ENCODE assay signal across 12 mouse cellular contexts in genomic region chr2:4864817-4865296, GRCm38 (mm10). TPM values are rescaled to one million over a fixed set of nuclear protein-coding genes. Genes with fewer than 3 reads are reported as not detected.
DNase-seq lines count a peak whose midpoint lies in the region; ATAC-seq lines count a peak whose summit lies in the region.
"Had no signal": no experiment of that assay in that cellular context is flagged by ENCODE, and none has a peak within 500 bp of the region (broad histone marks: within the 10 kb centered on the region; RNA-seq: fewer than 3 reads in every experiment).

No protein-coding gene starts in this region.

- no peak overlapping the region for H3K27ac ChIP-seq in kidney, embryonic 14.5 days (ENCODE audit: low read depth, low read length)
- no peak overlapping the region for H3K27ac ChIP-seq in embryonic facial prominence, embryonic 14.5 days (replicated peaks; ENCODE audit: low read depth, low read length)
- H3K27ac ChIP-seq in forebrain, embryonic 16.5 days (ENCODE audit: low read length) = no peak overlapping the region
- H3K27ac ChIP-seq in midbrain, embryonic 13.5 days = no peak overlapping the region
- H3K27ac ChIP-seq: embryonic facial prominence, embryonic 12.5 days; liver, embryonic 15.5 days had no signal

- no peaks in the 10 kb centered on the region for H3K36me3 ChIP-seq in kidney, embryonic 14.5 days (ENCODE audit: control insufficient read depth, insufficient read depth, low read length)
- H3K36me3 ChIP-seq in embryonic facial prominence, embryonic 14.5 days (ENCODE audit: control insufficient read depth, insufficient read depth, low read length) = no peaks in the 10 kb centered on the region
- no peaks in the 10 kb centered on the region for H3K36me3 ChIP-seq in forebrain, embryonic 16.5 days (ENCODE audit: control insufficient read depth, insufficient read depth)
- no peaks in the 10 kb centered on the region for H3K36me3 ChIP-seq in midbrain, embryonic 13.5 days
- H3K36me3 ChIP-seq: embryonic facial prominence, embryonic 12.5 days; G1E; liver, embryonic 15.5 days had no signal

- 0 out of 2 replicates have a peak, but pooled peaks have one; percentile 22 for ATAC-seq in kidney, embryonic 14.5 days (ENCODE audit: low FRiP score, low TSS enrichment)
- peak; percentile 8; the same call in 1 of the 2 replicates for ATAC-seq in embryonic facial prominence, embryonic 14.5 days (ENCODE audit: low read depth)
- ATAC-seq in forebrain, embryonic 16.5 days = peak; percentile 51
- peak; percentile 74 for ATAC-seq in midbrain, embryonic 13.5 days

- no peak overlapping the region for H3K4me3 ChIP-seq in kidney, embryonic 14.5 days (ENCODE audit: low read length)
- H3K4me3 ChIP-seq in embryonic facial prominence, embryonic 14.5 days (ENCODE audit: low read depth, low read length) = no peak overlapping the region
- no peak overlapping the region for H3K4me3 ChIP-seq in forebrain, embryonic 16.5 days (replicated peaks; ENCODE audit: low read length)
- no peak overlapping the region for H3K4me3 ChIP-seq in midbrain, embryonic 13.5 days (replicated peaks)
- H3K4me3 ChIP-seq: embryonic facial prominence, embryonic 12.5 days; liver, embryonic 15.5 days; megakaryocyte, embryonic 14.5 days had no signal

- no peak overlapping the region for H3K9ac ChIP-seq in kidney, embryonic 14.5 days (ENCODE audit: low read depth, low read length)
- H3K9ac ChIP-seq in embryonic facial prominence, embryonic 14.5 days (ENCODE audit: low read depth, low read length) = no peak overlapping the region
- no peak overlapping the region for H3K9ac ChIP-seq in forebrain, embryonic 16.5 days (replicated peaks; ENCODE audit: low read depth, low read length)
- H3K9ac ChIP-seq in midbrain, embryonic 13.5 days (replicated peaks) = no peak overlapping the region
- H3K9ac ChIP-seq: embryonic facial prominence, embryonic 12.5 days; liver, embryonic 15.5 days had no signal

- DNase-seq in kidney, postnatal 10 days = no peak
- DNase-seq in embryonic facial prominence, embryonic 14.5 days (ENCODE audit: low spot score) = no peak
- no peak for DNase-seq in Muller cell, postnatal 12 days (ENCODE audit: inconsistent ontology term)
- no peak for DNase-seq in kidney, postnatal 4 days
- no peak for DNase-seq in ovary, postnatal 10 days (ENCODE audit: low spot score)

- no peaks in the 10 kb centered on the region for H3K9me3 ChIP-seq in kidney, embryonic 14.5 days (ENCODE audit: control insufficient read depth, low read length)
- no peaks in the 10 kb centered on the region for H3K9me3 ChIP-seq in embryonic facial prominence, embryonic 14.5 days (ENCODE audit: control insufficient read depth, low read length)
- no peaks in the 10 kb centered on the region for H3K9me3 ChIP-seq in forebrain, embryonic 16.5 days (ENCODE audit: control insufficient read depth, low read length)
- H3K9me3 ChIP-seq in midbrain, embryonic 13.5 days = no peaks in the 10 kb centered on the region
- H3K9me3 ChIP-seq: embryonic facial prominence, embryonic 12.5 days; G1E; liver, embryonic 15.5 days had no signal

- H3K4me2 ChIP-seq in kidney, embryonic 14.5 days (replicated peaks; ENCODE audit: low read depth, low read length) = no peak overlapping the region
- no peak overlapping the region for H3K4me2 ChIP-seq in embryonic facial prominence, embryonic 14.5 days (ENCODE audit: low read depth, low read length)
- H3K4me2 ChIP-seq in forebrain, embryonic 16.5 days (ENCODE audit: low read length) = no peak overlapping the region
- no peak overlapping the region for H3K4me2 ChIP-seq in midbrain, embryonic 13.5 days (replicated peaks)
- H3K4me2 ChIP-seq: embryonic facial prominence, embryonic 12.5 days; liver, embryonic 15.5 days had no signal

- no peaks in the 10 kb centered on the region for H3K27me3 ChIP-seq in kidney, embryonic 14.5 days (ENCODE audit: control insufficient read depth, insufficient read depth, low read length)
- H3K27me3 ChIP-seq in embryonic facial prominence, embryonic 14.5 days (replicated peaks; ENCODE audit: control insufficient read depth, insufficient read depth, low read length) = no peaks in the 10 kb centered on the region
- no peaks in the 10 kb centered on the region for H3K27me3 ChIP-seq in forebrain, embryonic 16.5 days (replicated peaks; ENCODE audit: control insufficient read depth, insufficient read depth, low read length)
- H3K27me3 ChIP-seq in midbrain, embryonic 13.5 days = no peaks in the 10 kb centered on the region
- H3K27me3 ChIP-seq: embryonic facial prominence, embryonic 12.5 days; liver, embryonic 15.5 days had no signal

- no peaks in the 10 kb centered on the region for H3K4me1 ChIP-seq in kidney, embryonic 14.5 days (ENCODE audit: control insufficient read depth, insufficient read depth, low read length)
- no peaks in the 10 kb centered on the region for H3K4me1 ChIP-seq in embryonic facial prominence, embryonic 14.5 days (ENCODE audit: control insufficient read depth, insufficient read depth, low read length)
- H3K4me1 ChIP-seq in forebrain, embryonic 16.5 days (replicated peaks; ENCODE audit: control insufficient read depth, insufficient read depth, low read length) = 0 out of 2 replicates have a peak, but pooled peaks cover 2% of the 10 kb centered on the region
- H3K4me1 ChIP-seq in midbrain, embryonic 13.5 days (replicated peaks) = peaks cover 4% of the 10 kb centered on the region; the same call in 1 of the 2 replicates
- H3K4me1 ChIP-seq: liver, embryonic 15.5 days; megakaryocyte, embryonic 14.5 days had no signal

- 50% methylated on average over 9 of the region's 9 CpGs for WGBS in kidney, embryonic 14.5 days
- WGBS in embryonic facial prominence, embryonic 14.5 days = 52% methylated on average over 9 of the region's 9 CpGs
- WGBS in forebrain, embryonic 16.5 days = 49% methylated on average over 9 of the region's 9 CpGs
- WGBS in midbrain, embryonic 13.5 days = 46% methylated on average over 9 of the region's 9 CpGs

RNA-seq across cellular contexts. Expression of gene Sephs1, which starts 16.5 kb away (rescaled TPM):
- 47.3 and 122 TPM in 2 replicates for polyA plus RNA-seq in kidney, embryonic 14.5 days (2014; fragmentation: Nextera tagmentation; extraction: Ambion mirVana)
- polyA plus RNA-seq in embryonic facial prominence, embryonic 14.5 days (2014; fragmentation: Nextera tagmentation; extraction: Ambion mirVana) = 76.1 and 86.6 TPM in 2 replicates
- 77.4 and 85.6 TPM in 2 replicates for polyA plus RNA-seq in forebrain, embryonic 16.5 days (2015; fragmentation: Nextera tagmentation; extraction: Ambion mirVana)
- polyA plus RNA-seq in midbrain, embryonic 13.5 days (2015; fragmentation: Nextera tagmentation; extraction: Ambion mirVana) = 77.8 and 78.4 TPM in 2 replicates

RNA-seq across cellular contexts. Expression of gene Phyh, which starts 54.0 kb away (rescaled TPM):
- polyA plus RNA-seq in kidney, embryonic 14.5 days (2014; fragmentation: Nextera tagmentation; extraction: Ambion mirVana) = 36.8 and 43.4 TPM in 2 replicates
- 38.2 and 44.1 TPM in 2 replicates for polyA plus RNA-seq in embryonic facial prominence, embryonic 14.5 days (2014; fragmentation: Nextera tagmentation; extraction: Ambion mirVana)
- polyA plus RNA-seq in forebrain, embryonic 16.5 days (2015; fragmentation: Nextera tagmentation; extraction: Ambion mirVana) = 47.6 and 58.1 TPM in 2 replicates
- polyA plus RNA-seq in midbrain, embryonic 13.5 days (2015; fragmentation: Nextera tagmentation; extraction: Ambion mirVana) = 47.4 and 51.2 TPM in 2 replicates

Comparison
In these comparisons a context has a peak if more than half of its experiments do, and no peak if none do; other contexts are left out.
1. ATAC-seq: peak in every context shown above with its lines; median percentile 74 in midbrain, embryonic 13.5 days; 51 in forebrain, embryonic 16.5 days; 22 in kidney, embryonic 14.5 days; 8 in embryonic facial prominence, embryonic 14.5 days.